Comparison of ENCODE assay signal across 15 mouse cellular contexts in the genomic region with DNA sequence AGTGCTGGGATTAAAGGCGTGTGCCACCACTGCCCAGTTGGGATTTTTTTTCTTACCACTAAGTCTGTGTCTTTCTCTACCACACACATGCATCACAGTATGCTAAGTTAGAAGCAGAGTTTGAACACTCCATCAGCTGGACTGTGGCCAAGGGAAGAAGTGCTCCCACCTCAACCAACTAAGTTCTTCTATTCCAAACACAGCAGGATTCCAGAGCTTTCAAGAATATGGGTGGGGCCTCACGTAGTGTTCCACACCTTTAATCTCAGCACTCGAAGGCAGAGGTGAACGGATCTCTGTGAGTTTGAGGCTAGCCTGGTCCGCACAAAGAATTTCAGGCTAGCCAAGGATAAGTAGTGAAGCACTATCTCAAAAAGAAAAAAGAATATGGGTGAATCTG.
"Had no signal": no experiment of that assay in that cellular context is flagged by ENCODE, and none has a peak within 500 bp of the region (broad histone marks: within the 10 kb centered on the region; RNA-seq: fewer than 3 reads in every experiment).

No protein-coding gene starts in this region.

- DNase-seq: heart, postnatal 10 days; heart, postnatal 14 days; heart, postnatal 36 days; heart, postnatal 4 days; kidney, adult 18-20 months; kidney, adult 2 months; kidney, adult 8-10 months; kidney, adult 9 months; kidney, postnatal 10 days; kidney, postnatal 14 days; kidney, postnatal 25 days; kidney, postnatal 36 days; kidney, postnatal 4 days; layer of hippocampus, adult 9-11 months; layer of hippocampus, postnatal 36 days had no signal
